Mouse (Mus musculus) spleen, postnatal 14 days (tissue): ENCODE measurements around the gene Ccdc65.

Experiments used
- DNase-seq, 2 experiments: peaks; one replicate each; pipeline ENCODE4 v3.0.0; 2021 to 2022; ENCODE audit warnings: low spot score in 2 of 2

Gene Ccdc65

DNA sequence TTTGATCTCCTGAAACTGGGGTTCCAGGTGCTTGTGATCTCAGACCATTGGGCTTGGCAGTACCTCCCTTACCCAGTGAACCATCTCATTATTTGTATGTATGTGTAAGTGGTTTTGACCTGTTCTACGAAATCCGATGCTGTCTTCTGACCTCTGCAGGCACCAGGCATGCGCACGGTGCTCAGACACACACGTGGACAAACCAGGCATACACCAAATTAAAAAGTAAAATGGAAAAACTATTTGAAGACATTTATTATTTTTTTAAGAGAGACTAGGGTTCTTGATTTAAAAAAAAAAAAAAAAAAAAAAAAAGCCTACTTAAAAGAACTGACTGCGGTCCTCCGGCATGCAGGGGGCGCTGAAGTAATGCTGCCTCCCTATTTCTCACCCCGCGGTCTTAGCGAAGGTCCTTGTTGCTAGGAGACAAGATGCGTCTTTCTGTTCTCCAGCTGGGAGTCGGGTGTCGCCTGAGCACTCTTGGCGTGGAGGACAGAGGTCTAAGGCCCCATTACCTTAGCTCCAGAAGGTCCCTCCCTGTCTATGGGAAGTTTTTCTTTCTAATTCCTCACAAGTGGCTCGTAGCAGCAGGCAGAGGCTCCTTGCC is at the start of gene Ccdc65:
Gene Ccdc65 (plus strand): TSS at position 442 of the 607 bp plus-strand sequence.
- peak; percentile 40 to 65 for DNase-seq

DNA sequence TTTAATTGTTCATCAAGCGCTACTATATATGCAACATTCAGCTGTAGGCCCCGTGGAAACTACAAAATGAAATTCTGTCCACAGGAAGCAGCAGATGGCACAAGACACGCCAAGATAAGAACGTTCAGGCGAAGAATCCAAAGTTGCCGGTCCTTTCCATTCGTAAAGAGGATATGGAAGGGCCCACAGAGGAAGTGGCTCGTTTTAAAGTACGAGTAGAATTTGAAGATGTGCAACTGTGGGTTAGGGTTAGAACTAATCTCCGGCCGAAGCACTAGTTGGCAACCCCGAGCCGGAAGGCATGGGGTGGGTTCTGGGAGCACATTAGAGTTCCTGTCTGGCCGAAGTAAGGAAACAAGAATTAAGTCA is 45.8 kb upstream of the Ccdc65 start:
- DNase-seq, result no peak

DNA sequence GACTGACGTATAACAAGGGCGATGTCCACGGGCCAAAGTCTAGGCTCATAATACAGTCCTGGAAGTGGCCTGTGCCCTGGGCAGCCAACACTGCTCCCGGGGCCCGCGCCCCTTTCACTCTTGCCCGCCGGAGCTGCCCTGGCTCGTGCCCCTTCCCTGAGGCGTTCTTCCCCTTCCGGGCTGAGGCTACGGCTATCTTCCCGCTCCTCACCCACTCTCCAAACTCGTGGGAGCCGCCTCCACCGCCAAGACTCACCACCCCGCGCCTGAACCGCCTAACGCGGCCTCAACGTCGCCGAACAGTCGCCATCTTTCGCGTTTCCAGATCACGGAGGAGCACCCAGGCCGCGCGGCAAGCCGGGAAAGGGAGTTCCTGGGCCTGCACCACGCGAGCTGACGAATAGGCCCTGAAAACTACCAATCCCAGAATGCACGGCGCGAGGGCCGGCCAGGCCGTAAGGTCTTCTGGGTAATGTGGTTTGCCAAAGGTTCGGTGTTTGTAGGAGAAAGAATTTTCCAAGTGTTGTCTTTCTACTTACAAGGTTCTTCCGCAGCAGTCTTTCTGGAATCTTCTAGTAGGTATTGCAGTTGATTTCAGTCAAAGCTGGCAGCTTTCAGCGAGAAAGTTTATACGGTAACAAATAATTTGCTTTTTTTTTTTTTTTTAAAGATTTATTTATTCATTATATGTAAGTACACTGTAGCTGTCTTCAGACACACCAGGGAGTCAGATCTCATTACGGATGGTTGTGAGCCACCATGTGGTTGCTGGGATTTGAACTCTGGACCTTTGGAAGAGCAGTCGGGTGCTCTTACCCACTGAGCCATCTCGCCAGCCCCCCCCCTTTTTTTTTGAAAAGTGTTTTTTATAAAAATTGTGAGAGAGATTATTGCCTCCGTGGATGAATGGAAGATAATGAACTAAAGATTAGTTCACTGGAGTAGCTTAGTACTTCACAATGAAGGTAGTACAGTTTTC is 45.2 kb upstream of the Ccdc65 start, which contains the start of gene Ddx23:
Gene Ddx23 (minus strand): TSS at position 328 of the 979 bp plus-strand sequence.
- peak; percentile 87 to 95 for DNase-seq

DNA sequence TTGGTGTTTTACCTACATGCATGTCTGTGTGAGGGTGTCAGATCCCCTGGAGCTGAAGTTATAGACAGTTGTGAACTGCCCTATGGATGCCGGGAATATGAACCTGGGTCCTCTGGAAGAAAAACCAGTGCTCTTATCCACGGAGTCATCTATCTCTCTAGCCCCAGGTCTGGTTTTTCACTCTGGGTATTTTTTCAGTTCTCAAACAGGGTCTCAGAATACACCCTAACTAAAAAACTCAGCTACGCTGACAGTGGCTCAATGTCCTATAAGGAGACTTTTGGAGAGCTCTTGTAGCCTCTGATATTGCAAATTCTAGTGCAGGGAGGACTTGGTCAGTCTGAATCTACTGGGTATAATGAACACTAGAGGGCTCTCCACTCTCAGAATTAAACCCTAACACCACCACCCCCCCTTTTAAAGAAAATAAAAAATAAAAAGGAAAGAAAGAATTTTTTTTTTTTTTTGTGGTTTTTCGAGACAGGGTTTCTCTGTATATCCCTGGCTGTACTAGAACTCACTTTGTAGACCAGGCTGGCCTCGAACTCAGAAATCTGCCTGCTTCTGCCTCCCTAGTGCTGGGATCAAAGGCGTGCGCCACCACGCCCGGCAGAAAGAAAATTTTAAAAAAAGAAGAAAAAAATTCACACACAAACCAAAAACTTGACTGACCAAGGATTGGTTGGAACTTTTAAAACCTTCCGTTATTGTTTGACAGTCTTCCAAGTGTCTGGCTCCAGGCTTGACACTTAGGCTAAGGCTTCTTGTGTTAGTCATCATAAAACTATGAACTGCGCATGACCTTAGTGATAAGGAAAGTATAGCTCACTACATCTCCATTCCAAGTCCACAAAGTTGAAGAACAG is 43.7 kb upstream of the Ccdc65 start:
- DNase-seq, result no peak

DNA sequence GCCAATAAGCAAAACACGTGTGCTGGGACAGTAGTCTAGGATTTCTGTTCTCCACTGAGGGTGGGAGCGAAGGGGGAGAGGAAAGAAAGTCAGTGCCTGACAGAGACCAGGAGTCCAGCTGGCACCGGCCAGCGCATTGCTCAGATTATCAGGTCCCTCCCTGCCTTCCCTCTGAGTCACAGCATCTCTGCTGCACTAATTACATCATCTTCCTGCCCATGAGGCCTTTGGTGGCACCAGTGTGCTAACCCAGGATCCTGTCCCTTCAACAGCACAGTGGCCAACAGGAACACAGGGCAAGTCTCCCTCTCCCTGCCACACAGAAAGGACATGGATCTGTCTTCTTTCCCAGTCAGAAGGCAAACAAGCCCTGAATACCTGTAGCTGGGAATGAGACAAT is 35.4 kb upstream of the Ccdc65 start:
- DNase-seq, result no peak

DNA sequence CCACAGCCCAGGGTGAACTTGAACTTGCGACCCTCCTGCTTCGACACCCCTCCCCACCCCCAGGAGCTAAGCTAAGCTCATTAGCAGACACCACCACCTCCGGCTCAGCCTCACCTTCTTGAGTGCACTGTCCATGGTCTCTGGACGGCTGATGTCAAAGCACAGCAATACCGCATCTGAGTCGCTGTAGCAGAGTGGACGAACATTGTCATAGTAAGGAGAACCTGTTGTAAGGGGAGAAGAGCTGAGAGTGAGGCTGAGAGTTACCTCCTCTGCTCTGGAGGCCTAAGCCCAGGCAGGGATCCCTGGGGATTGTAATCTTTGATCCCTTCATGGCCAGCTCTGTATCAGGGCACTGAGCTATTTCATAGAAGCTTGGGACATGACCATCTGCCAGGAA is 34.3 kb upstream of the Ccdc65 start:
- no peak for DNase-seq

DNA sequence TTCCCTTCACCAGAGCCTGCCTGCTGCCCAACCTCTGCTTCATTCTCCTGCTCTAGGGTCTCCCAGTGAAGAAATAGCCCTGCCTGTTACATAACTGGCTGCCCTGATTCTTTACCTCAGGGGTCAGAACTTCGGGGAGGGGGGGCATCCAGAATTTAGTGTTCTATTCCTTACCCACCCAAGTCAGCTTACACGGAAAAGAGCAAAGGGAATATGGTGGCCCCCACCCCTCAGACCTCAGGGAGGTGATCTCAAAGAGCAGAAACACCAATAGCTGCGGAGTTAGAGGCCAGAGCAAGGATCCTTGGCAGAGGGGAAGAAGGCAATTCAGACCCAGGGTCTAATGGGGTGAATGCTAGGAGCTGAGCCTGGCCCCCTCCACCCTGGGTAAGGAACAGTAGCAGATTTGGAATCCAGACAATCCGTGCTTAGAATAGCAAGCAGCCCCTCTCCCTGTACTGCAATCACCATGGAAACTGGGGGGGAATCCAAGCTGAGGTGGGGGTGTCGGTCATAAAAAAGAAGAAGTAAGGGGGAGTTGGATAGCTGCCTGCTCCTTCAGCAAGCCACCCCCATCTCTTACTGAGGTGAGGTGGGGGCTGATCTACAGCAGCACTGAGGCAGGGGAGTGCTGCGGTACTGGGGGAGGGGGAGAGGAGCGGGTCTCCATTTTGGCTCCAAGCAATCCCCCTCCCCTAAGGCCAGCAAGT is 33.6 kb upstream of the Ccdc65 start:
- no peak for DNase-seq

DNA sequence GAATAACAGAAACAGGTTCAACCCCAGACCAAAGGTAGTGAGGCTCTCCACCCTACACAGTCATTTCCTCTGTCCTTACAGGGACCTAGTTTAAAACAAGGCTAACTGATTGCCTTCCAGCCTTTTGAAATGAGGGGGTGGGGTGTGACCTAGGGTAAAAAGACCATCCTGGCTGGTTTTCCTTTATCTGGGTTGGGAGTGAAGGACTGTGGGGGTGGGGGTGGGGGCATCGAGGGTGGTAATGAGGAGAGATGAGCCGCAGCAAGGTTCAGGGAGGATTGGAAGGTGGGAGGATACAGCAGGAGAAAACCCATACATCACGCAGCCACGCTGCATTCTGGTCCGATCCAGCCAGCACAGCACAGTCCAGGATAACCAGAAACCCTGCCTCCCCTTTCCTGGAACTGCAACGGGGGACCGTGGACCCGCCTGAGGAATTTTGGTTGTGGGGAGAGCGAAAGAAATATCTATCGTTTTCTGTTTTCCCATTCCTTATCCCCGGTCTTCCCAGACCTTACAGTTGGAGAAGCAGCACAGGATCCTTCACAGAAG is 32.9 kb upstream of the Ccdc65 start:
- DNase-seq, result no peak

DNA sequence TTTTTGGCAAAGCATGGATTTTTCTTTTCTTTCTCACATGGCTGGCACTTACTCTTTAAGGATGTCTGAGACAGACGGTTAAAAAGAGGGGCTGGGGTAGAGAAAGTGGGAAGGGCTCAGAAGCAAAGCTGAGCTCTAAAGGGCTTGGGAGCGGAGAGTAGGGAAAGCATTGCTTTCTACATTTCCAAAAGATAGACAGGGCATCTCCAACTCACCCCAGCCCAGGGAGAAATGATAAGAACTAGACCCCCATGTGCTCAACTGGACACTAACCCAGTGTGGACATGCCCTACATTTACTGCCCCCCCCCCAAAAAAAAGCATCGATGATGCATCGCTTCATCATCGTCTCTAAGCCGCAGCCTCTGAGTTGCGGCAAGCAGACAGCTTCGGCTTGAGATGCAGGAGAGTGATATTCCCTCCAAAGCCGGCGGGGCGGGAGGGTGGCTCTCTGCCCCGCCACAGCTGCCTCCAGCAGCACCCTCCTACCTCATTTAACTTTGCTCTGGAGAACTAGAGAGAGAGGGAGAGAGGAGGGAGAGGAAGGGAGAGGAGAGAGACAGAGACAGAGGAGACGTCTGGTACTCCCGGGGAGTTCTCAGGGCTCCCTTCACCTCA is 32.3 kb upstream of the Ccdc65 start:
- no peak for DNase-seq

DNA sequence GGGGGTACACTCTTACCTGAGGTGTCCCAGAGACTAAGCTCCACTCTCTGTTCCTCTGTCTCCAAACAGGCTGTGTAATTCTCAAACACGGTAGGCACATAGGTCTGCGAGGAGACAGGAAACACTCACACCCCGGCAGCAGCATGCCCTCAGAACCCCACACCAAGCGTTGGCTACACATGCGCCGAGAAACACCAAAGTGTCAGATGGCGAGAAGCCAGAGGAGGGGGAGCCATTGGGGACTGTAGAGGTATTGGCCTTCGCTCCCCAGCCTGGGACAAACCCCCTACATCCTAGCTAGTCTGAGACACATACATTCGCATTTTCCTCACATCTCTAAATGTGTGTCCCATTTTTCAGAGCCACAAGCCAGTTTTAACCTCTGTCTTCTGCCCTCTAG is 31.5 kb upstream of the Ccdc65 start:
- DNase-seq, result no peak

DNA sequence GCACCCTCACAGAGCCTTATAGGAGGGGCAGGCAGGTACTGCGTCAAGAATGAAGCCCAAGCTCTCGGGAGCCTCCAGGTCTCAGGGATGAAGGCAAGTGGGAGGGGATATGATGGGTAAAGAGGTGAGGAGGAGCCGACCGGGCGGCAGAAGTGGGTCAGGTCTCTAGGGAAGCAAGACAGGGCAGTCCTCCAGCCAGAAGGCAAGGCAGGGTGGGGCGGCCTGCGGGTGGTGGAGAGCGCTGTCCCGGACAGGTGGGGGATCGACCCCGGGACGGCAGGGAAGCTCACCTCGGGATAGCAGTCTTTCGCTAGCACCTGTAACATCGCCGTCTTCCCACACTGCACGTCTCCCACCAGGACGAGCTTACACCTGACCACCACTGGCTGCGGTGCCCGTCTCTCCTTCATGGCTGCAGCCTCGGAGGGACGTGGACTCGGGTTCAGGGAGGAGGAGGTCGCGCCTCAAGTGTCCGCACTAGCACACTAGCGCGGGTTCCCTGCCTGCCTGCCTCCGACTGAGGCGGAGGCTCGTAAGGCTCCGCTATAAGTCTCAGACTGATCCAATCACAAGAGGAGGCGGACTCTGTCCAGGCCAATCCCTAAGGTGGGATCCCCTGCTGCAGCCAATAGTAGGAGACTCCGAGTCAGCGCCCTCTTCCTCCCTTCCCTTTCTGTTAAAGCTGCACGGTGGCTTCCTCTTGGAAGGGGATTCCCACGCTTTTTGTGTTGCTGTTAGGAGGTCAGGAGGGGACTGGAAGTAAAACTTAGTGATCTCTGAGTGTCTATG is 30.9 kb upstream of the Ccdc65 start, which contains the start of gene Rnd1:
Gene Rnd1 (minus strand): TSS at position 522 of the 789 bp plus-strand sequence.
- peak; percentile 19 to 32 for DNase-seq

DNA sequence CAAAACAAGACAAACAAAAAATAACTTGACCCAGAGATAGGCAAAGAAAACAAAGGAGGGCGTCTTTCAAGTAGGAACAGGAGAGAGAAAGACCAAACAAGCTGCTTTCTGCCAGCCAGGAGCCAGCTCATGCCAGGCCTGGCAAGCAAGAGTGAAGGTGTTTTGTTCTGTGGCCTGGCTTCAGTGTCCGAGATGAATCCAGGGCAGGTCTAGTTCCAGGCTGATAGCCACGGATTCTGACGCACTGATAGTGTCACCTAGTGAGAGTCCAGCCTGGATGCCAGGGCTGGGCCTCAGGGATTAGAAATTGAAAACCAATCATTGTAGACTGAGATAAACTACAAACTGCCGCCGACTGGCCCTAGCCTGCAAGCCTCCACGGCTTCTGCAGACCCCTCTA is 30.0 kb upstream of the Ccdc65 start:
- no peak for DNase-seq

DNA sequence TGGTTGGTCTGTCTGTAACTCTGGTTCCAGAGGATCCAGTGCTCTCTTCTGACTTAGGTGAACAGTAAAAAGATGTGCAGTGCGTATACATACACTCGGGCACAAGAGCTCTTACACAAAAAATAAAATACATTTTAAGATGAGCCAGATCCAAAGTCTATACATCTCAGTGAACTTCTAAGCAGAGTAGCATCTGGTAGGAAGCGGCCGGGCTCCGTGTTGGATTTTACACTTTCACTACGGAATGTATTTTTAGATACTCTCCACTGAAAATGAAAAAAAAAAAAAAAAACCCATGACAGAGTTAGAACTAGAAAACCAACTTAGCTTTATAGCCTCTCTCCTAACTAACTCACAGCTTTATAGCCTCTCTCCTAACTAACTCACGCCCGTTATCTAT is 27.3 kb upstream of the Ccdc65 start:
- no peak for DNase-seq

DNA sequence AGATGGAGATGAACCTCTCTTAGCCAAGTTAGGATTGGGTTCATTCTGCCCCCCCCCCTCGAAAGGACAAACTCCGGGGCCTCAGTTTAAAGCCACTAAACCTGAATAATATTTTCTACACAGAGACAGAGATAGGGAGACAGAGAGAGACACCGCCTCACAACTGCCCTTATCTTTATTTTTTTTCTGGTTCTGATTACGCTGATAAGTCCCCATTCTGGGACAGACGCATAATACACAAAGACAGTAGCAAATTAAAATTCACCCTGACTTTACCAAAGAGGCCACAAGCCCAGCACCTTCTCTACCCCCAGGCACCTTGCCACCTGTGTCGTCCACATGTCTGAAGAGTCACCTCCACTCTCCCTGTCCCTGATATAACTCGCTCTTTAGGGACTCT is 26.4 kb upstream of the Ccdc65 start:
- DNase-seq, result no peak

DNA sequence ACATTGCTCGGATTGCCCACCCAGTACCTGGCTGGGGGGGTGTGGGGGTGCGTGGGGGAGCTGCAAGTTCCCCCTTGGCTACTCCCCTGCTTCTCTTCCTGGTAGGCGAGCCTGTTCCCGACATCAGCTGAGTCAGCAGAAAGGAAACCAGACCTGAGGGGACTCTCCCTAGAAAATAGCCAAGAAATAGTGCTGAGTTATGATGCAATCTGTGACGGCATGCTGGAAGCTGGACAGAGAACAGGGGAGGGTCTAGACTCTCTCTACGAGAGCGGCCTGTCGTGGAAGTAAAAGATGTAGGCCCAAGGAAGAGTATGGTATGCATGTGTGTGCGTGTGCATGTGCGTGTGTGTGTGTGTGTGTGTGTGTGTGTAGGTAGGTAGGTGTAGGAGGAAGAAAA is 24.8 kb upstream of the Ccdc65 start:
- DNase-seq, result no peak

DNA sequence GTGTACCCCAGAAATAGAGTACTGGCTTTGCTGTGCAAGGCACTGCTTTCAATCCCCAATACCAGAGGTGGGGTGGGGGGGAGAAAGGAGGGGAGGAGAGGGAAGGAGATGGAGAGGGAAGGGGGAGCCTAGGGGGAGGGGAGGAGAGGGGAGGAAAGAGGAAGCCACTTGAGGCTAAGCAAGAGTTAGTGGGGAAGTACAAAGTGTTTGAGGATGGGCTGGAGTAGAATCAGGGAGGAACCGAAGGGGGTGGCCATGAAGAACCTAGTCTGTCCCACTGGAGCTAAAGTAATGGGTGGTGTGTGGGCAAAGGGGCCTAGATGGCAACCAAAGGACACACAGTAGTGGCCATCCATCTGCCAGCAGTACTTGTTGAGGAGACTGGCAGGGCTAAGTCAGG is 24.3 kb upstream of the Ccdc65 start:
- no peak for DNase-seq

DNA sequence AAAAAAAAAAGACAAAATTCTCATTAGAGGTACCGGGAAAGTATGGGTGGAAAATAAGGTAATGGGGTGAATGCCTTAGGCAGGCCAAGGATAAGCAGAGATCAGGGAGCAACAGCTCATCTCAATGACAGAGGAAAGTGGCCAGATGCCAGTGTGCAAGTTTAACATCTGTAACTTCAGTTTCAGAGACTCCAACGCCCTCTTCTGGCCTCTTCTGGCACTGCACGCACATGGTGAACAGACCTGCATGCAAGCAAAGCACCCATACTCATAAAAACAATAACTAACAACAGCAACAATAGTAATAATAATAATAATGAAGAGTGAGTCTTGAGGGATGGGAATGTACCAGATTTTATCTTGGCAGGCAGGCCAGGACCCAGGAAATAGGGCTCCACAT is 22.1 kb upstream of the Ccdc65 start:
- no peak for DNase-seq

DNA sequence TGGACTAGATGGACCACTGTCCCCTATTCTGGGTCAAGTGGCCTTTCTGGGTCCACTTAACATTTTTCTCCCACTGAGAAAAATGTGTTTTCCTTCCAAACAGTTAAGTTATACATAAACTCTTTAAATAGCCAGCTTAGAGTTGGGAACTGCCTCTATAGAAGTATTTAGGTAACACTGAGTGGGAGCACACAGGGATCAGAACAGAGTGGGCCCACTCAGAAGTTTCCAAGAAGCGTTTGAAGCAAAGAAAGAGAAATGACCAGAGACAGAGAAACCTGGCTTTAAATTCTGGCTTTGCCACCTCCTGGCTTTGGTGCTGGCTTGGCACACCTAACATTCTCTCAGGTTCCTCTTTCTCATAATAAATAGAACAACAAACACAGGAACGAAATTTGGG is 18.3 kb upstream of the Ccdc65 start:
- no peak for DNase-seq

DNA sequence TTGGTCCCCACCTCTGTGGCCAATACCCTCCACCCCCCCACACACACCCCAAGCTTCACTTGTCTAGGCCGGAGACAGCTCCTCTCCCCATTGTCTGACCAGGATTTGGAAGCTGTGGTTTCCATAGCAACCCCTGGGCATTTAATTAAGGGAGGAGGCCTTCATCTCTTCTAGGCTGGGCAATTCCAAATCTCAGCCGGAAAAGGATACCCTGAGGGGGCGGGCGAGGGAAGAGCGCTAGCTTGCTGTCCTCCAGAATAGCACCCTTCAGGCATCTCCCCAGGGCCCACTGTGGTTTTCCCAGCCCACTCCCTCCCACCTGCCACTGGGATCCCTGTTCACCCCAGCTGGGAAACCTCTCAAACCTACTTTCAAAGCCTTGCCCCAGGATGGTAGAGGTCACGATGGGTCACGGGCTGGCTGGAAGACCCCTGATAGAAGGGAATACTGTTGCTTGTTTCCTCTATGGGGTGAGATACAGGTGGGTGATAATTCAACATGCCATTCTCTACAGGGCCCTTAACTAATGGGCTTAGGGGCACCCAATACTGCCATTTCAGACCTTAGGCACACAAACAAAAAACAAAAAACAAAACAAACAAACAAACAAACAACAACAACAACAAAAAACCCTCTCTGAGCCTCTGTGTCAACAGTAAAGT is 16.4 kb upstream of the Ccdc65 start:
- DNase-seq, result no peak
